Mouse (Mus musculus) right cerebral cortex, postnatal 4 days (tissue): ENCODE results near the gene Tacc2.
A peak's percentile ranks its signal among the peaks of the same experiment; 100 is the strongest.

Experiments used
- DNase-seq: peaks from one replicate; pipeline ENCODE4 v3.0.0-alpha.2; 2022

The Tacc2 gene

DNA sequence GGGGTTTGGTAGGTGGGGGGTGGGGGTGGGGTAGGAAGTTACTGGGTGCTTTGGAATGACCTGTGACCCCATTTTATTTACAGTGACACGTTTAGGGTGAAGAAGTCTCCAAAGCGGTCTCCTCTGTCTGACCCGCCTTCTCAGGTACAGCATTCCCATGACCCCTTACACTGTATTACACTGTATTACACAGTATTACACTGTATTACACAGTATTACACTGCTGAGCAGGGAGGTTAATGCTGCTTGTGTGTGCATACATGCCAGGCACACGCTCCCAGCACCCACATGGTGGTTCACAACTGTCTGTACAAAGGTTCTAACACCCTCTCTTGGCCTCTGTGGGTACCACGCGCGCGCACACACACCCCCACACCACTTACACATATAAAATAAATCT lies 156.2 kb downstream of the Tacc2 start:
- no peak for DNase-seq

DNA sequence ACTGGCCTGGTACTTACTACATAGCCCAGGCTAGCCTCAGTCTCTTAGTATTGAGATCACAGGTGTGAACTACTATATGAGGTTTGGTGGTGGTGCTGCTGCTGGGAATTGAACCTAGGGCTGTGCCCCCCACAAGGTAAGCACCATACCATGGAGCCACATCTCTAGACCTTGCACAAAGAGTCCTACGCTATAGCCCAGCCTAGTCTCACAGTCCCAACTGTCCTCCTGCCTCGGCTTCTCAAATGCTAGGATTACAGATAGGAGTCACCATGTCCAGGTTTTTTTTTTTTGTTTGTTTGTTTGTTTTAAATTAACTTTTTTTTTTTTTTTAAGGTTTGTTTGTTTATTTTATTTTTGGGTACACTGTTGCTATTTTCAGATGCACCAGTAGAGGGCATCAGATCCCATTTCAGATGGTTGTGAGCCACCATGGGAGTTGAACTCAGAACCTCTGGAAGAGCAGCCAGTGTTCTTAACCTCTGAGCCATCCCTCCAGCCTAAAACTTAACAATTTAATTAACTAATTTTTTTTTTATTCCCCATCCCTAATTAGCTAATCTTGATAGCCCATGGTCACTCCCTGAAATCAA lies 157.1 kb downstream of the Tacc2 start:
- no peak for DNase-seq

DNA sequence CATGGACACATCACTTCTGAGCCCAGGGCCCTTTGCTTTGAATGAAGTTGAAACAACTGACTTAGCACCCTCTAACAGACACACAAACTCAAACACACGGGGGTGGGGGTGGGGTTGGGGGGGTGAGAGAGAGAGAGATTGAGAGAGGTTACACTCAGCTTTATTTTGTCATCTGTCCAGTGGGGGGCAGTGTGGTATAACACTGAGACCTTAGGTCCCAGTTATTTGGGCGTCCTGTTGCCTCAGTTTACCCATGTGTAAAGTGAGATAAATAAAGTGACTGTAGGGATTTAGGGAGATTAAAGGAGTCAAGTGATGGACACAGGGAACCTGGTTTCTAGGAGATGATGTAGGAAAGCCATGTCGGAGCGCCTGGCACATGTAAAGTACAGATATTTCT lies 163.9 kb downstream of the Tacc2 start:
- no peak for DNase-seq

DNA sequence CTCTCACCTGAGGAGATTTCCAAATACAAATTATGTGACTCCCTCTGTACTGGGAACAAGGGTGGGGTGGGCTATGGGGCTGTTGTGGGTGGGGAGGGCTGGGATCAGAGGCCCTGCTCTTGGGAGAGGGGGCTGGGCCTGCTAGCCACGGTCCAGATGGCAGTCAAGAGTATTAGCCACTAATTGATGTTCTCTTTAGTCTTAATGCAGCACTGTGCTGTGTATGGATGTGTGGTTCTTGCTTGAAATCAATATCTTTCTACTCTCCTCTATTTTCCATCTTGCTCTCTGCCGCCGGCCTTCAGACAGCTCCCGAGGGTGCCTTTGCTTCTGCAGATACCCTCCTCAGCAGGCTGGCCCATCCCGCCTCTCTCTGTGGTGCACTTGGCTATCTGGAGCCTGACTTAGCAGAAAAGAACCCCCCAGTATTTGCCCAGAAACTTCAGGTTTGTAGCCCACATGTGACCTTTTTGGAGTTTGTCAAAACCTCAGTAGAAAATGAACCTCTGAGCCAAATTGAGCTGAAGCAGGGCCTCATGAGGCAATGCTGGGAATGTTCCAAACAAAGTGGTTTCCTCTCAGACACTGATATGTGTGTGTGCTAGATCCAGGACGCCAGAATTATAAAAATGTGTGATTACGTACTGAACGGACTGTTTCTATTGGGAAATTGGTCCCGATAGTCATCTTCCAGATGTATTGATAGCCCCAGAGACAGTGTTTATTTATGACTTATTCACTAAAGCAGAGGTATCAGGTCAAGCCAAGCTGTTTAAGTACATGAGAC lies 166.2 kb downstream of the Tacc2 start:
- no peak for DNase-seq

DNA sequence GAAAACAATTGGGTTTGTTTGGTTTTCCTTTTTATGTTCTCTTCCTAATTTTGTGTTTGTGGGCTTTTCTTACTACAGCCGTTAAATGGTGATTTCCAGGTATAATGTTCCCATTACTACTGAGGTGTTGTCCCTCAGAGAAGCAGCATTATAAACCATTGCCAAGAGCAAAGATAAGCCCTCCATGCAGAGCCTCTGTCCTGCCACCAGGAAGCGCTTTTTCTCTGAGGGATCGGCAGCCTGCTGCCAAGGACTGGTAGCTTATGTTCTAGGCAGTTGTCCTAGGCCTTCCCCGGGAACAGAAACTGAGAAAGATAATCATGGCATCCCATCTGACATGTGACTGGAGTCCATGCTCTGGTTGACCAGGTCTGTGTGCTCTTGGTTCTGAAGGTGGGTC lies 171.9 kb downstream of the Tacc2 start:
- DNase-seq: no peak

- DNase-seq: peak; percentile 45
These were observed 173.7 kb downstream of the Tacc2 start for GRCm38 (mm10) chr7:130750752-130751490.

- no peak for DNase-seq
These were observed 174.4 kb downstream of the Tacc2 start for GRCm38 (mm10) chr7:130751678-130752077.

- no peak for DNase-seq
These were observed 177.6 kb downstream of the Tacc2 start for GRCm38 (mm10) chr7:130754790-130755189.

- DNase-seq: no peak
These were observed 179.2 kb downstream of the Tacc2 start for GRCm38 (mm10) chr7:130756343-130756835.

- DNase-seq: no peak
These were observed 180.2 kb downstream of the Tacc2 start for GRCm38 (mm10) chr7:130757326-130757865.

DNA sequence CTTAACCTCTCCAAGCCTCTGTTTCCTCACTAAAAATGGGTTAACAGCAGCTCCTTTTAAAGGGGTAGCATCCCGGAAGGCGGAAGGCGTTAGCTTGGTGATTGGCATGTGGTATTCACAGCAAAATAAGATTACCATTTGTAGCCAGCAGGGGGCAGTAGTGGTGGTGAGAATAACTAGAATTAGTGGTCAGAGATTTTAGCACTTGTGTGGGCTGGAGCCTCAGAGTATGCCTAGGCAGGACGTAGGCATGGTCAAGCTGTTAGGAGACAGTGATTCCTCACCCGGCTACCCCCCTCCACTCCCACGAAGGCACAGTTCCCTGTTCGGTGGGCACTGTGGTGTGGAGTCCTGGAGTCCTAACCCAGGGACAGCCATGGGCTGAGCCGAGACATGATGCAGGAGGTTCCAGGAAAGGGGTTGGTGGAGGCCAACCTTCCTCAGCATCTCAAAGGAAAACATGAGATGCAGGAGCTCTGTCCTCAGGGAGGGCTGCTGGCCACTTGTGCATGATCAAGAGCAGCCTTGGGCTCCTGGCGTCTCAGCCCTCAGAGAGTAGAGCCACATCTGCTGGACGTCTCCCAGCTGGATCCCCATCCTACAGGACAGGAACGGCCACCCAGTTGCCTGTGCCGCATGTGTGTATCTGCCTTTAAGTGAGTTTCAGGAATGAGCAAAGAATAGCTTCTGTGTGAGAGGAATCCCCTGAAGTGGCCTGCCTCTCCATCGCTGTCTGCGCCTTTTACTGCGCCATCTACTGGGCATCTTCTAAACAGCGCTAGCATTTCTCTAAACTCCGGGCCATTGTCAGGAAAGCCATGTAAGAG lies 185.0 kb downstream of the Tacc2 start:
- peak; percentile 73 for DNase-seq

- no peak for DNase-seq
These were observed 186.9 kb downstream of the Tacc2 start for GRCm38 (mm10) chr7:130764160-130764559.

- no peak for DNase-seq
These were observed 189.4 kb downstream of the Tacc2 start for GRCm38 (mm10) chr7:130766411-130767170.

DNA sequence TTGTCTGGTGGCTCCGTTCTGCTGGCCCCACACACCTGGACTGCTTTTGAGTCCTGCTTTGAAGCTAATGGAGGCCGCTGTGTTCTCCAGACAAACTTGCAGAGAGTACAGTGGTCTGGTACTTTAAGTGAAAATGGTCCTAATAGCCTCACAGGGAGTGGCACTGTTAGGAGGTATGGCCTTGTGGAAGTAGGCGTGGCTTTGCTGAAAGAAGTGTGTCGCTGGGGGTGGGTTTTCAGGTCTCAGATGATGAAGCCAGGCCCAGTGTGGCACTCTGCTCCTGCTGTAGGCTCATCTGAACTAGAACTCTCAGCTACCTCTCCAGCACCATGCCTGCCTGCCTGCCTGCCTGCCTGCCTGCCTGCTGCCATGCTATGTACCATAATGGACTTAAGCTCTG lies 190.9 kb downstream of the Tacc2 start:
- no peak for DNase-seq

GRCm38 (mm10) chr7:130770707-130771106 lies 193.5 kb downstream of the Tacc2 start:
- DNase-seq: peak; percentile 84

GRCm38 (mm10) chr7:130773171-130773830 lies 196.1 kb downstream of the Tacc2 start:
- no peak for DNase-seq

DNA sequence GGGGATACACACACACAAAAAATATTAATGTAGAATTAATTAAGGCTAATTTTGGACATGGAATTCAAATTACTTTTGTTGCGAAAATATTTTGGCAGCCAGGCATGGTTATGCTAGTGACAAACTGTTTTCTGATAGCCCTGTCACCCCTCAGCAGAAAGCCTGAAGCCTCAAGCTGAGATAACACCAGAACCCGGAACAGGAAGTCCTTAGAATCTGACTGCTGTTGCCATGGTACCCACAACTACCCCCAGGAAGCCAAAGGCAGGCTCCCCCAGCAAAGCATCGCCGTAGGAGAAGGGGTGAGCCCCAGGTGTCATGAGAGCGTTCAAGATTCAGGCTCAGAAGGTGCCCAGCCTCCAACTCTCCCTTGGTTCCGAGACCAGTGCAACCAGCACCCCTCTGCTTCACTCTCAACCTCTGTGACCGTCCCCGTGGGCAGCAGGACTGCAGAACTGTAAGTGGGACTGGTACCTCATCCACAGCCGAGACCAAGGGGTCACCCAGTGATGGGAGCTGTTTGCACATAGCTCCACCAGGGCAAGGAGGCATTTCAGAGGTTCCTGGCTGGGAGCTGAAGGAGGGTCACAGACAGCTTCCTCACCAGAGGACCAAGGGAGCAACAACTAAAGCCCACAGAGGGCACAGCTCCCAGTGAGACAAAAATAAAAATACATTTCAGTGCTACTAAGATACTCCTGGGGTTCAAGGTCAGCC lies 196.8 kb downstream of the Tacc2 start, which contains the start of gene Btbd16:
Gene Btbd16, plus strand, starts transcription at position 156 of the 717 bp plus-strand sequence.
- no peak for DNase-seq

- DNase-seq: no peak
These were observed 203.7 kb downstream of the Tacc2 start for GRCm38 (mm10) chr7:130780866-130781419.

- no peak for DNase-seq
These were observed 205.3 kb downstream of the Tacc2 start for GRCm38 (mm10) chr7:130782501-130783050.
